In genomic region chr4:34549981-34550747, GRCm38 (mm10) we compare ENCODE assay signal across 8 mouse cellular contexts. TPM values are rescaled to one million over a fixed set of nuclear protein-coding genes. Genes with fewer than 3 reads are reported as not detected.
DNase-seq lines count a peak whose midpoint lies in the region; ATAC-seq and TF ChIP-seq lines count a peak whose summit lies in the region.

No protein-coding gene starts in this region.

- in situ Hi-C loops in ES-E14 (cut with MboI; ENCODE audit: low sequenced_read_pairs in 2 of 2, unreplicated experiment in 2 of 2) = no loop called here

- 2% methylated on average over 38 of the region's 38 CpGs for WGBS in forebrain, embryonic 15.5 days
- WGBS in lung, adult 2 months = 1% methylated on average over 38 of the region's 38 CpGs

- intact Hi-C loops in heart, postnatal 25 days (cut with DNase I) = loop anchor here (5.0 to 10.0 kb wide), 4 partner anchors 62 to 675 kb away; partner anchors contain the start of genes C9orf72, Orc3, Rars2 and Smim8

- TF ChIP-seq CTCF in lung, adult 2 months (IDR thresholded peaks at IDR 0.05; ENCODE audit: insufficient read depth, low read length) = no peak

- ATAC-seq in forebrain, embryonic 15.5 days (replicated peaks) = peak; percentile 96
- ATAC-seq in neutrophil, adult 5-6 weeks (ENCODE audit: extremely low read depth, insufficient number of reproducible peaks, low FRiP score, poor library complexity, severe bottlenecking) = peak; percentile 92

- H3K27ac ChIP-seq in ES-E14 (ENCODE audit: insufficient read depth, low read depth, low read length, poor library complexity, severe bottlenecking) = peak overlapping the region; percentile 78
- H3K27ac ChIP-seq in forebrain, embryonic 15.5 days (replicated peaks) = peak overlapping the region; percentile 91

- H3K4me3 ChIP-seq in ES-E14 (ENCODE audit: insufficient read depth in 1 of 2, low read depth in 1 of 2, low read length in 2 of 2, poor library complexity in 1 of 2, severe bottlenecking in 1 of 2) = peak overlapping the region; percentile 88 to 95
- H3K4me3 ChIP-seq in forebrain, embryonic 15.5 days = peak overlapping the region; percentile 91
- H3K4me3 ChIP-seq in lung, adult 2 months (replicated peaks; ENCODE audit: extremely low read depth, low read depth, low read length) = peak overlapping the region; percentile 99

- peak; percentile 93 for DNase-seq in ES-E14 (ENCODE audit: low read depth, low spot score)
- DNase-seq in cerebellum, adult 11-12 months = peak; percentile 97
- DNase-seq in heart, postnatal 25 days (ENCODE audit: low spot score) = peak; percentile 95
- peak; percentile 97 to 99 for DNase-seq in layer of hippocampus, adult 18-20 months (ENCODE audit: low spot score in 2 of 2)
- DNase-seq in lung, adult 2 months = peak; percentile 96
- DNase-seq in thymus, adult 18-20 months = peak; percentile 95 to 96

- peak; percentile 81; the same call in 1 of the 2 replicates for TF ChIP-seq POLR2A in lung, adult 2 months (IDR thresholded peaks at IDR 0.05; ENCODE audit: borderline replicate concordance, extremely low read depth, low read depth, low read length)

- H3K36me3 ChIP-seq in ES-E14 (ENCODE audit: control insufficient read depth, insufficient read depth, low read length, poor library complexity, severe bottlenecking) = no peaks in the 10 kb centered on the region
- H3K36me3 ChIP-seq in forebrain, embryonic 15.5 days = no peaks in the 10 kb centered on the region

- peak overlapping the region; percentile 52 for H3K4me2 ChIP-seq in forebrain, embryonic 15.5 days (replicated peaks)

- H3K4me1 ChIP-seq in ES-E14 (ENCODE audit: control insufficient read depth in 2 of 2, insufficient read depth in 2 of 2, low read length in 2 of 2, poor library complexity in 1 of 2) = peaks cover 0 to 6% of the 10 kb centered on the region in 2 experiments; a peak in 1 of 4 replicates
- H3K4me1 ChIP-seq in forebrain, embryonic 15.5 days = peaks cover 32% of the 10 kb centered on the region
- peaks cover 5% of the 10 kb centered on the region for H3K4me1 ChIP-seq in lung, adult 2 months (ENCODE audit: control insufficient read depth, insufficient read depth, low read length)

- H3K9ac ChIP-seq in ES-E14 (ENCODE audit: insufficient read depth, low read depth, low read length, poor library complexity, severe bottlenecking) = peak overlapping the region; percentile 96
- peak overlapping the region; percentile 95 for H3K9ac ChIP-seq in forebrain, embryonic 15.5 days (replicated peaks)

- H3K27me3 ChIP-seq in forebrain, embryonic 15.5 days = no peaks in the 10 kb centered on the region

- no peaks in the 10 kb centered on the region for H3K9me3 ChIP-seq in ES-E14 (ENCODE audit: control insufficient read depth, insufficient read depth, low read depth, low read length)
- no peaks in the 10 kb centered on the region for H3K9me3 ChIP-seq in forebrain, embryonic 15.5 days

TF ChIP-seq in ES-E14, 5 proteins besides CTCF, POLR2A, EP300 and RAD21:
- peak; percentile 82 for TF ChIP-seq MAFK (IDR thresholded peaks at IDR 0.05; ENCODE audit: insufficient read depth, low read depth, low read length)
- no peak for TF ChIP-seq ZC3H11A (IDR thresholded peaks at IDR 0.05; ENCODE audit: borderline replicate concordance, low read depth, low read length)
- TF ChIP-seq ZNF384 (IDR thresholded peaks at IDR 0.05; ENCODE audit: low read depth, low read length) = peak; percentile 98
- peak; percentile 92 for TF ChIP-seq HCFC1 (IDR thresholded peaks at IDR 0.05; ENCODE audit: borderline replicate concordance, insufficient read depth, low read length)
- no peak for TF ChIP-seq CHD2 (IDR thresholded peaks at IDR 0.05; ENCODE audit: low read depth, low read length)

RNA-seq across cellular contexts. Expression of gene Akirin2, which starts 0.6 kb away (rescaled TPM):
- total RNA-seq in ES-E14 (2012; rRNA removed) = 37.4 and 56.4 TPM in 2 replicates
- polyA plus RNA-seq in forebrain, embryonic 15.5 days (2015; fragmentation: Nextera tagmentation; extraction: Ambion mirVana) = 104 and 106 TPM in 2 replicates
- total RNA-seq in heart, postnatal 25 days (2021) = 10 to 100 TPM; 52.5 to 56.3 TPM
- total RNA-seq in layer of hippocampus, adult 18-20 months (2021) = 100 to 1,000 TPM; 101 to 103 TPM
- polyA plus RNA-seq in lung, adult 2 months (2012; rRNA removed) = 24.1 and 26.0 TPM in 2 replicates
- 58.8 and 58.9 TPM in 2 replicates for total RNA-seq in neutrophil, adult 5-6 weeks (2017)

Comparison
In these comparisons a context has a peak if more than half of its experiments do, and no peak if none do; other contexts are left out.
1. Peak in every context shown above with its lines: DNase-seq, ATAC-seq, H3K4me3 ChIP-seq and H3K27ac ChIP-seq.